Mouse (Mus musculus): Measurements from ENCODE around the gene Anxa4. TPM values are rescaled to one million over a fixed set of nuclear protein-coding genes. Genes with fewer than 3 reads are reported as not detected.

The Anxa4 gene
- total RNA-seq, 2 experiments from 2014 or later, result 3.7 TPM

GRCm38 (mm10) chr6:86806455-86807086 is 13.2 kb upstream of the Anxa4 start:
- peak; percentile 87 for ATAC-seq (replicated peaks; ENCODE audit: low FRiP score, poor library complexity, severe bottlenecking)

- no peak for ATAC-seq (replicated peaks; ENCODE audit: low FRiP score, poor library complexity, severe bottlenecking)
These were observed 11.3 kb upstream of the Anxa4 start for GRCm38 (mm10) chr6:86804646-86805045.

GRCm38 (mm10) chr6:86801431-86801830 is 8.0 kb upstream of the Anxa4 start:
- ATAC-seq (replicated peaks; ENCODE audit: low FRiP score, poor library complexity, severe bottlenecking), result no peak

GRCm38 (mm10) chr6:86800467-86800866 is 7.1 kb upstream of the Anxa4 start:
- no peak for ATAC-seq (replicated peaks; ENCODE audit: low FRiP score, poor library complexity, severe bottlenecking)

GRCm38 (mm10) chr6:86797455-86797854 is 4.1 kb upstream of the Anxa4 start:
- no peak for ATAC-seq (replicated peaks; ENCODE audit: low FRiP score, poor library complexity, severe bottlenecking)

- no peak for ATAC-seq (replicated peaks; ENCODE audit: low FRiP score, poor library complexity, severe bottlenecking)
These were observed 573 bp upstream of the Anxa4 start for GRCm38 (mm10) chr6:86793957-86794356.

GRCm38 (mm10) chr6:86790351-86790943 is 2.9 kb downstream of the Anxa4 start:
- no peak for ATAC-seq (replicated peaks; ENCODE audit: low FRiP score, poor library complexity, severe bottlenecking)

GRCm38 (mm10) chr6:86788242-86788641 is 5.1 kb downstream of the Anxa4 start:
- ATAC-seq (replicated peaks; ENCODE audit: low FRiP score, poor library complexity, severe bottlenecking), result no peak

GRCm38 (mm10) chr6:86786545-86786944 is 6.8 kb downstream of the Anxa4 start:
- ATAC-seq (replicated peaks; ENCODE audit: low FRiP score, poor library complexity, severe bottlenecking), result no peak

GRCm38 (mm10) chr6:86784739-86785138 is 8.6 kb downstream of the Anxa4 start:
- ATAC-seq (replicated peaks; ENCODE audit: low FRiP score, poor library complexity, severe bottlenecking), result no peak

- ATAC-seq (replicated peaks; ENCODE audit: low FRiP score, poor library complexity, severe bottlenecking), result no peak
These were observed 11.0 kb downstream of the Anxa4 start for GRCm38 (mm10) chr6:86782342-86782741.

GRCm38 (mm10) chr6:86781361-86781957 is 11.9 kb downstream of the Anxa4 start:
- no peak for ATAC-seq (replicated peaks; ENCODE audit: low FRiP score, poor library complexity, severe bottlenecking)

- ATAC-seq (replicated peaks; ENCODE audit: low FRiP score, poor library complexity, severe bottlenecking), result no peak
These were observed 14.3 kb downstream of the Anxa4 start for GRCm38 (mm10) chr6:86778910-86779594.

GRCm38 (mm10) chr6:86777181-86777580 is 16.2 kb downstream of the Anxa4 start:
- ATAC-seq (replicated peaks; ENCODE audit: low FRiP score, poor library complexity, severe bottlenecking), result no peak

GRCm38 (mm10) chr6:86776706-86777071 is 16.7 kb downstream of the Anxa4 start:
- no peak for ATAC-seq (replicated peaks; ENCODE audit: low FRiP score, poor library complexity, severe bottlenecking)

GRCm38 (mm10) chr6:86776001-86776705 is 17.2 kb downstream of the Anxa4 start:
- no peak for ATAC-seq (replicated peaks; ENCODE audit: low FRiP score, poor library complexity, severe bottlenecking)

GRCm38 (mm10) chr6:86774937-86775336 is 18.4 kb downstream of the Anxa4 start:
- no peak for ATAC-seq (replicated peaks; ENCODE audit: low FRiP score, poor library complexity, severe bottlenecking)

GRCm38 (mm10) chr6:86773830-86774229 is 19.6 kb downstream of the Anxa4 start:
- no peak for ATAC-seq (replicated peaks; ENCODE audit: low FRiP score, poor library complexity, severe bottlenecking)

- ATAC-seq (replicated peaks; ENCODE audit: low FRiP score, poor library complexity, severe bottlenecking), result no peak
These were observed 20.8 kb downstream of the Anxa4 start for GRCm38 (mm10) chr6:86772631-86773030.

GRCm38 (mm10) chr6:86768938-86769337 is 24.4 kb downstream of the Anxa4 start:
- ATAC-seq (replicated peaks; ENCODE audit: low FRiP score, poor library complexity, severe bottlenecking), result no peak

All from erythroblast, adult 5-6 weeks (primary cell).